Mouse (Mus musculus): ENCODE measurements around the gene Ttc9c.

Gene Ttc9c

GRCm38 (mm10) chr19:8773409-8773808, 45.7 kb downstream of the Ttc9c start:
- DNase-seq: no peak

GRCm38 (mm10) chr19:8772996-8773395, 46.1 kb downstream of the Ttc9c start:
- no peak for DNase-seq

DNA sequence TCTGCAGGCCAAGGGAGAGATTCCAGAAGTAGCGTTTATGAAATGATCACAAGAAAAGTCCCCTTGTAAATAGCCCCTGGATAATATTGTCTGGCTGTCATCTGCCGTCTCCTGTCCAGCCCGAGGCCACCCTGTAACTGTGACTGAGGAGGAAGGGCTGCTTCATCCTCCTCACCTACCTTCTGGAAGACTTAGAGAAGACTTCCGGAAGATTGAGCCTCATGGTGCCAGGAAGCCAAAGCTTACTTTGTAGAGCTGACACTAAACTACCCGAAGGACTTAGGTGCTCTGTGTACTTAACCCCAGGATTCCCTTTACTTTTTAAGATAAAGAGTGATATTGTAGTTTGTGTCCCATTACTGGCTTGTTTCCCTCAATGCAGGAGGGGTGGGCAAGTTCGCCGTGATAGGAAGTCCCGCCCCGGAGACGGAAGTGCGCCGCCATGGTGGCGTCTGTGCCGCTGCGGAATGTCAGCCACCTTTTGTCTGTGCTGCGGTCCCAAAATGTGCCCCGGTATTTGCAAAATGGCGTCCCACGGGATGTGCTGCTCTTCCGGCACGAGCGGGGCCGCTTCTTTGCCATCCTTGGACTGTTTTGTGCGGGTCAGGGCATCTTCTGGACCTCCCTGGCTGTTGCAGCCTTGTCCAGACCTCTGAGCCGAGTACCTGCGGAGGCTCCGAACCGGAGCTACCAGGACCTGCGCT, 48.4 kb downstream of the Ttc9c start, which contains the start of gene Tmem223:
Tmem223 (plus strand) TSS at position 430 of the 704 bp plus-strand sequence.
- peak; percentile 84 for DNase-seq

DNA sequence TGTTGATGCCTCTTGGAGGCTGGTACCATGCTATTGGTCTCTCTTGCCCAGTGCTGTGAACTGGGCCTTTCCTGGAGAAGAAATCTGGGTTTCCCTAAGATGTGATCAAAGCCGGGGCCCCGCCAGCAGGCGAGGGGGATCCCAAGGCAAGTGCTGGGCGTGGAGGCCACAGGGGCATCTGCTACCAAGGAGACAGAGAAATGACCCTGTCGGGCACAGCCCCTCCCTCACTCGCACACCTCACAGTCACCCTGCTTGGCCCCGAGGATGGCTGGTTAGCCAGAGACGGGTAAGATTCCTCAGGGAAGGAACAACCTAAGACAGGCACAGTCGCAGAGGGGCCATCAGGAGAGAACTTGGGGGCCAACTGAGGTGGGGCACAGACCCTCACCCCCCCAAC, 53.6 kb downstream of the Ttc9c start:
- DNase-seq: no peak

- no peak for DNase-seq
Observed at GRCm38 (mm10) chr19:8763276-8763675, 55.9 kb downstream of the Ttc9c start.

- no peak for DNase-seq
Observed at GRCm38 (mm10) chr19:8760757-8761156, 58.4 kb downstream of the Ttc9c start.

All from lung, postnatal 14 days (tissue).